Mouse (Mus musculus): Measurements from ENCODE around the gene Fn3k. TPM values are rescaled to one million over a fixed set of nuclear protein-coding genes. Genes with fewer than 3 reads are reported as not detected.
A peak's percentile ranks its signal among the peaks of the same experiment; 100 is the strongest.

The Fn3k gene
- polyA plus RNA-seq, 1 experiment from 2014 or later, result 0.23 TPM

GRCm38 (mm10) chr11:121420830-121421552 lies 13.7 kb upstream of the Fn3k start, which contains the start of gene Fn3krp:
TSS of gene Fn3krp (plus strand) at chr11:121421401.
- H3K9me3 ChIP-seq (replicated peaks), result no peaks in the 10 kb centered on the region
- WGBS, result 2% methylated on average over 28 of the region's 28 CpGs
- H3K27ac ChIP-seq, result peak within 1 kb of the TSS; percentile 80
- no peaks in the 10 kb centered on the region for H3K36me3 ChIP-seq
- no peaks in the 10 kb centered on the region for H3K27me3 ChIP-seq (ENCODE audit: low read depth, poor library complexity, severe bottlenecking)
- DNase-seq (ENCODE audit: low spot score), result peak; percentile 96
- peaks cover 13% of the 10 kb centered on the region for H3K4me1 ChIP-seq
- H3K4me3 ChIP-seq, result peak within 1 kb of the TSS; percentile 82

GRCm38 (mm10) chr11:121421553-121422173 lies 13.1 kb upstream of the Fn3k start:
- 1% methylated on average over 28 of the region's 28 CpGs for WGBS
- H3K27ac ChIP-seq, result peak overlapping the region; percentile 80
- peaks cover 13% of the 10 kb centered on the region for H3K4me1 ChIP-seq
- no peaks in the 10 kb centered on the region for H3K9me3 ChIP-seq (replicated peaks)
- H3K27me3 ChIP-seq (ENCODE audit: low read depth, poor library complexity, severe bottlenecking), result no peaks in the 10 kb centered on the region
- no peaks in the 10 kb centered on the region for H3K36me3 ChIP-seq
- DNase-seq (ENCODE audit: low spot score), result no peak
- H3K4me3 ChIP-seq, result peak overlapping the region; percentile 82

GRCm38 (mm10) chr11:121433397-121433796 lies 1.3 kb upstream of the Fn3k start:
- Histone ChIP-seq H3K4me3 (no peak overlapping the region), H3K9me3 (replicated peaks) (no peaks in the 10 kb centered on the region), H3K27ac (no peak overlapping the region), H3K27me3 (ENCODE audit: low read depth, poor library complexity, severe bottlenecking) (no peaks in the 10 kb centered on the region), H3K4me1 (peaks cover 12% of the 10 kb centered on the region), H3K36me3 (peaks cover 16% of the 10 kb centered on the region)
- WGBS, result 79% methylated on average over 4 of the region's 4 CpGs
- DNase-seq (ENCODE audit: low spot score), result no peak

- H3K4me1 ChIP-seq, result peaks cover 27% of the 10 kb centered on the region
- DNase-seq (ENCODE audit: low spot score), result no peak
- 73% methylated on average over 5 of the region's 5 CpGs for WGBS
- H3K27ac ChIP-seq, result no peak overlapping the region
- H3K4me3 ChIP-seq, result no peak overlapping the region
- H3K9me3 ChIP-seq (replicated peaks), result no peaks in the 10 kb centered on the region
- no peaks in the 10 kb centered on the region for H3K36me3 ChIP-seq
- no peaks in the 10 kb centered on the region for H3K27me3 ChIP-seq (ENCODE audit: low read depth, poor library complexity, severe bottlenecking)
These were observed 2.5 kb downstream of the Fn3k start for GRCm38 (mm10) chr11:121437236-121437635.

GRCm38 (mm10) chr11:121439686-121440292 lies 5.1 kb downstream of the Fn3k start:
- H3K9me3 ChIP-seq (replicated peaks), result no peaks in the 10 kb centered on the region
- no peak for DNase-seq (ENCODE audit: low spot score)
- 77% methylated on average over 5 of the region's 5 CpGs for WGBS
- H3K27me3 ChIP-seq (ENCODE audit: low read depth, poor library complexity, severe bottlenecking), result no peaks in the 10 kb centered on the region
- H3K4me3 ChIP-seq, result no peak overlapping the region
- peaks cover 19% of the 10 kb centered on the region for H3K4me1 ChIP-seq
- no peaks in the 10 kb centered on the region for H3K36me3 ChIP-seq
- no peak overlapping the region for H3K27ac ChIP-seq

GRCm38 (mm10) chr11:121441653-121442052 lies 6.9 kb downstream of the Fn3k start:
- Histone ChIP-seq H3K4me1 (peaks cover 15% of the 10 kb centered on the region), H3K36me3 (no peaks in the 10 kb centered on the region), H3K9me3 (replicated peaks) (no peaks in the 10 kb centered on the region), H3K27me3 (ENCODE audit: low read depth, poor library complexity, severe bottlenecking) (no peaks in the 10 kb centered on the region), H3K4me3 (no peak overlapping the region), H3K27ac (no peak overlapping the region)
- no peak for DNase-seq (ENCODE audit: low spot score)
- 88% methylated on average over 4 of the region's 4 CpGs for WGBS

- Histone ChIP-seq H3K27me3 (ENCODE audit: low read depth, poor library complexity, severe bottlenecking) (no peaks in the 10 kb centered on the region), H3K9me3 (replicated peaks) (no peaks in the 10 kb centered on the region), H3K4me3 (no peak overlapping the region), H3K27ac (no peak overlapping the region), H3K4me1 (peaks cover 15% of the 10 kb centered on the region), H3K36me3 (no peaks in the 10 kb centered on the region)
- 58% methylated on average over 2 of the region's 2 CpGs for WGBS
- DNase-seq (ENCODE audit: low spot score), result no peak
These were observed 7.4 kb downstream of the Fn3k start for GRCm38 (mm10) chr11:121442076-121442475.

- no peak for DNase-seq (ENCODE audit: low spot score)
- 21% methylated on average over 9 of the region's 9 CpGs for WGBS
- 0 out of 2 replicates have a peak, but pooled peaks cover 6% of the 10 kb centered on the region for H3K27me3 ChIP-seq (ENCODE audit: low read depth, poor library complexity, severe bottlenecking)
- peaks cover 10% of the 10 kb centered on the region for H3K36me3 ChIP-seq
- no peaks in the 10 kb centered on the region for H3K9me3 ChIP-seq (replicated peaks)
- peak overlapping the region; percentile 89 for H3K4me3 ChIP-seq
- peak overlapping the region; percentile 84 for H3K27ac ChIP-seq
- H3K4me1 ChIP-seq, result peaks cover 16% of the 10 kb centered on the region
These were observed 16.6 kb downstream of the Fn3k start for GRCm38 (mm10) chr11:121451216-121451726.

GRCm38 (mm10) chr11:121451753-121452635 lies 17.3 kb downstream of the Fn3k start, which contains the start of gene Tbcd:
TSS of gene Tbcd (plus strand) at chr11:121451949.
- under 1% methylated on average over 58 of the region's 58 CpGs for WGBS
- Histone ChIP-seq H3K27ac (peak within 1 kb of the TSS; percentile 84), H3K36me3 (peaks cover 13% of the 10 kb centered on the region), H3K9me3 (replicated peaks) (no peaks in the 10 kb centered on the region), H3K4me1 (peaks cover 16% of the 10 kb centered on the region), H3K27me3 (ENCODE audit: low read depth, poor library complexity, severe bottlenecking) (0 out of 2 replicates have a peak, but pooled peaks cover 6% of the 10 kb centered on the region), H3K4me3 (peak within 1 kb of the TSS; percentile 89)
- DNase-seq (ENCODE audit: low spot score), result peak; percentile 96

- 0 out of 2 replicates have a peak, but pooled peaks cover 4% of the 10 kb centered on the region for H3K4me1 ChIP-seq
- no peak for DNase-seq (ENCODE audit: low spot score)
- H3K27me3 ChIP-seq (ENCODE audit: low read depth, poor library complexity, severe bottlenecking), result no peaks in the 10 kb centered on the region
- H3K9me3 ChIP-seq (replicated peaks), result no peaks in the 10 kb centered on the region
- 93% methylated on average over 3 of the region's 3 CpGs for WGBS
- peaks cover 67% of the 10 kb centered on the region for H3K36me3 ChIP-seq
- no peak overlapping the region for H3K4me3 ChIP-seq
- H3K27ac ChIP-seq, result no peak overlapping the region
These were observed 23.2 kb downstream of the Fn3k start for GRCm38 (mm10) chr11:121457874-121458273.

- WGBS, result 96% methylated on average over 6 of the region's 6 CpGs
- H3K27me3 ChIP-seq (ENCODE audit: low read depth, poor library complexity, severe bottlenecking), result no peaks in the 10 kb centered on the region
- no peak overlapping the region for H3K4me3 ChIP-seq
- H3K27ac ChIP-seq, result no peak overlapping the region
- peaks cover 8% of the 10 kb centered on the region; the same call in 1 of the 2 replicates for H3K4me1 ChIP-seq
- no peaks in the 10 kb centered on the region for H3K9me3 ChIP-seq (replicated peaks)
- DNase-seq (ENCODE audit: low spot score), result no peak
- peaks cover 46% of the 10 kb centered on the region for H3K36me3 ChIP-seq
These were observed 32.7 kb downstream of the Fn3k start for GRCm38 (mm10) chr11:121467408-121467807.

- Histone ChIP-seq H3K36me3 (peaks cover 39% of the 10 kb centered on the region), H3K9me3 (replicated peaks) (no peaks in the 10 kb centered on the region), H3K4me1 (peaks cover 8% of the 10 kb centered on the region; the same call in 1 of the 2 replicates), H3K4me3 (no peak overlapping the region), H3K27ac (no peak overlapping the region), H3K27me3 (ENCODE audit: low read depth, poor library complexity, severe bottlenecking) (no peaks in the 10 kb centered on the region)
- 84% methylated on average over 3 of the region's 3 CpGs for WGBS
- no peak for DNase-seq (ENCODE audit: low spot score)
These were observed 40.1 kb downstream of the Fn3k start for GRCm38 (mm10) chr11:121474831-121475230.

Data from limb, embryonic 10.5 days (tissue).